Mouse (Mus musculus) limb, embryonic 12.5 days (tissue): Measurements from ENCODE around the gene Cip2a. TPM values are rescaled to one million over a fixed set of nuclear protein-coding genes. Genes with fewer than 3 reads are reported as not detected.

Experiments used
- ATAC-seq: fragments of 200-750 bp; cut with Nextera tagmentation; 2 replicates; pipeline ENCODE4 v1.8.0; 2017; ENCODE audit warnings: low read depth, moderate TSS enrichment; ENCODE audit not compliant: insufficient number of reproducible peaks, insufficient read depth, low FRiP score, low TSS enrichment
- H3K27ac ChIP-seq: fragments of 300-500 bp; sonication (generic); 2 replicates; pipeline ENCODE4 v1.5.1; 2016; ENCODE audit warnings: mild to moderate bottlenecking, moderate library complexity
- H3K27me3 ChIP-seq: fragments of 300-500 bp; sonication (generic); 2 replicates; pipeline ENCODE4 v1.6.1; 2016; ENCODE audit warnings: mild to moderate bottlenecking, moderate library complexity
- H3K36me3 ChIP-seq: fragments of 300-500 bp; sonication (generic); 2 replicates; pipeline ENCODE4 v1.6.1; 2016; ENCODE audit warnings: mild to moderate bottlenecking, moderate library complexity
- H3K4me1 ChIP-seq: fragments of 300-500 bp; sonication (generic); replicated peaks from 2 replicates; pipeline ENCODE4 v1.6.1; 2016
- H3K4me2 ChIP-seq: fragments of 300-500 bp; sonication (generic); 2 replicates; pipeline ENCODE4 v1.6.1; 2016; ENCODE audit warnings: mild to moderate bottlenecking, moderate library complexity
- H3K4me3 ChIP-seq: fragments of 300-500 bp; sonication (generic); replicated peaks from 2 replicates; pipeline ENCODE4 v1.5.1; 2016; ENCODE audit warnings: mild to moderate bottlenecking
- H3K9ac ChIP-seq: fragments of 300-500 bp; sonication (generic); replicated peaks from 2 replicates; pipeline ENCODE4 v1.6.1; 2016; ENCODE audit warnings: mild to moderate bottlenecking, moderate library complexity
- H3K9me3 ChIP-seq: fragments of 300-500 bp; sonication (generic); 2 replicates; pipeline ENCODE4 v1.6.1; 2016; ENCODE audit warnings: mild to moderate bottlenecking, moderate library complexity
- WGBS: fragments of 180-500 bp; shearing (Covaris S2); methylation state at CpG from one replicate; pipeline ENCODE4 v1.1.7; 2016; 5-methylcytosine and 5-hydroxymethylcytosine counted together
- polyA plus RNA-seq: library from polyadenylated mRNA; unstranded; fragments of >200 nt; fragmentation: Nextera tagmentation; extraction: Ambion mirVana; gene quantifications from 2 replicates; pipeline ENCODE4 v1.2.1, GENCODE M21; 2016

Cip2a gene
- 43.7 and 45.0 TPM in 2 replicates for polyA plus RNA-seq

DNA sequence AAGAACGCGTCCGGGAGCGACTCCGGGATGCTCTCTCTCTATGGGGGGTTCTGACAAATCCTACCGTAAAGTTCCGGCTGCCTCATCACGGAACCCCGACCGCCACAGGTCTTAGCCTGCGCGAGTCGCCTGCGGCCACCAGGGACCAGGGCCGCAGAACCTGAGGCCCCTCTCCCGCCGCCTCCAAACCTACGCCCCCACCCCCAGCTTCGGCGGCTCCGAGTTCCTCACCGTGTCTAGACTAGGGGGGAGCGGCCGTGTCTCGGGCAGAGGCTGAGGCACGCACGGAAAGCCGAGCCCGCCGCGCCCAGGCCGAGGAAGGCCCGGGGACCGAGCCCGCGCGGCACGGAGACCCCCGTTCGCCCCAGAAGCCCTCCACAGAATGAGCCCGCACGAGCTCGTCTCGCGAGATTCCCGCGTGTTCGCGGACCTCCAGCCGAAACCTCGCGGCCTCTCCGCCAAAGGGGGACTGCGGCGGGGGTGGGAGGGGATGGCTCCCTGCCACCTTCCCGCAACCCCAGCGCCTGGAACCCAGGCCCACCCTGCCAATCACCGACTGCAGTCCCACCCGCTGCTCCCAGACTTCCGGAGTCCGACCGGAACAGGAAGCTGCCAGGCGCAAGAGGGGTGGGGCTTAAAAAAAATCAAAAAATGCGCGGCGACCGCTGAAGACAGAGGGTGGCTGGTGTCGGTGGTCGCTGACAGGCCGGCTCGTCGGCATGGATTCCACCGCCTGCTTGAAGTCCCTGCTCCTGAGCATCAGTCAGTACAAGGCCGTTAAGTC lies at the start of gene Cip2a, which contains the start of gene Dzip3:
Gene Cip2a (plus strand): TSS at position 627 of the 784 bp plus-strand sequence.
Gene Dzip3 (minus strand): TSS at position 607 of the 784 bp plus-strand sequence.
- peak; percentile 99 for ATAC-seq

DNA sequence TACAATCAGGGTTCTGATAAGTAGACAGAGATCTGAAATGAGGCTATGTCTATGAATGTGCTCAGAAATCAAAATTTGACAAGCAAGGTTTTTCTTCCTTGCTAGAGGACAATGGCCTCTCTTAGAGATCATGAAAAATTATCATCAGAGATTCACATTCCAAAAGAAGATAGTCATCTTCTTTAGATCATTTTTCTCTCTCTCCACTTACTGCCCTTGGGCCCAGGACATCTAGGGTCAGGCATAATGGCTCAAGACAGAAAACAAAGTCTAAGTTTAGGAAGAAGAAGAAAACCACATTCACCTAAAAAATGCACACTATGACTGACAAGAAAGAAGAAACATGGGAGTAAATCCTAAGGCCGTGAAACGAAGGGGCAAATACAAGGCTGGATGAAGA lies 21.0 kb upstream of the Cip2a start:
- Histone ChIP-seq H3K27ac (no peak overlapping the region), H3K4me2 (no peak overlapping the region), H3K4me1 (no peaks in the 10 kb centered on the region), H3K4me3 (no peak overlapping the region), H3K9ac (no peak overlapping the region), H3K27me3 (no peaks in the 10 kb centered on the region), H3K36me3 (peaks cover 28% of the 10 kb centered on the region), H3K9me3 (no peaks in the 10 kb centered on the region)
- WGBS = 95% methylated on average over 2 of the region's 2 CpGs
- ATAC-seq = no peak

More for the DNA sequence above, at the start of gene Cip2a, which contains the start of gene Dzip3:
- Histone ChIP-seq H3K4me1 (peaks cover 19% of the 10 kb centered on the region), H3K27ac (peak within 1 kb of the TSS; percentile 95), H3K4me3 (peak within 1 kb of the TSS; percentile 86), H3K9ac (peak within 1 kb of the TSS; percentile 97), H3K36me3 (peaks cover 5% of the 10 kb centered on the region; the same call in 1 of the 2 replicates), H3K27me3 (no peaks in the 10 kb centered on the region), H3K4me2 (peak within 1 kb of the TSS; percentile 72), H3K9me3 (no peaks in the 10 kb centered on the region)
- under 1% methylated on average over 74 of the region's 74 CpGs for WGBS

DNA sequence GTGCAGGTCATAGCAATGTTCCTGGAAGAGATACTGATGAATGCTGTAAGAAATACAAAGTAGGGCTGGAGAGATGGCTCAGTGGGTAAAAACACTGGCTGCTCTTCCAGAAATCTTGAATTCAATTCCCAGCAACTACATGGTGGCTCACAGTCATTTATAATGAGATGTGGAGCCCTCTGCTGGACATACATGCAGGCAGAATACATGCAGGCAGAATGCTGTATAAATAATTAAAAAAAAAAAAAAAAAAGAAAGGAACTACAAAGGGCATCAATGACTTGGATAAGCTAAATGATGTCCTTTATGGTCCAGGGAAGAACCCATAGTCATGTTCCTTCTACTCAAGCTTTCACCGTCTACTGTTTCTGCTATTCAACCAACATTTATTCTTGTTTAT lies 20.4 kb upstream of the Cip2a start:
- Histone ChIP-seq H3K9me3 (no peaks in the 10 kb centered on the region), H3K27me3 (no peaks in the 10 kb centered on the region), H3K27ac (no peak overlapping the region), H3K4me2 (no peak overlapping the region), H3K9ac (no peak overlapping the region), H3K4me1 (no peaks in the 10 kb centered on the region), H3K36me3 (peaks cover 34% of the 10 kb centered on the region), H3K4me3 (no peak overlapping the region)
- WGBS = 95% methylated on average over 1 of the region's 1 CpGs
- ATAC-seq = no peak

DNA sequence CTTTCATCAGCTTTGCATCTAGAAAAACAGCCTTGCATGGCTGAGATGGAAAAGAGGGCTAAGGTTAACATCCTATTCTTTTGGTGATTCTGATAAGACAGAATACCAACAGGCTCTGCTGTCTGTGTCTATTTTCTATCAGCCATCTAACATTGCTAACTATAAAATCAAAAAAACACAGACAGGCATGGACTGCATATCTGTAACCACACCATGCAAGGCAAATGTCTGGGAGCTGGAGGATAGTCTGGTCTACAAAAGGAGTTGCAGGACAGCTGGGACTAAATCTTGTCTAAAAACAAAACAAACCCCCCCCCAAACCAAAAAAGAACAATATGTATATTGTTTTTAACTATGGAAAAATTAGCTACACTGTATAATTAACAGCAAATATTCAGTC lies 14.0 kb upstream of the Cip2a start:
- no peaks in the 10 kb centered on the region for H3K27me3 ChIP-seq
- no peak overlapping the region for H3K27ac ChIP-seq
- H3K4me3 ChIP-seq = no peak overlapping the region
- H3K9me3 ChIP-seq = no peaks in the 10 kb centered on the region
- no peaks in the 10 kb centered on the region for H3K4me1 ChIP-seq
- no peak overlapping the region for H3K9ac ChIP-seq
- no peak overlapping the region for H3K4me2 ChIP-seq
- peaks cover 37% of the 10 kb centered on the region for H3K36me3 ChIP-seq
- ATAC-seq = no peak

DNA sequence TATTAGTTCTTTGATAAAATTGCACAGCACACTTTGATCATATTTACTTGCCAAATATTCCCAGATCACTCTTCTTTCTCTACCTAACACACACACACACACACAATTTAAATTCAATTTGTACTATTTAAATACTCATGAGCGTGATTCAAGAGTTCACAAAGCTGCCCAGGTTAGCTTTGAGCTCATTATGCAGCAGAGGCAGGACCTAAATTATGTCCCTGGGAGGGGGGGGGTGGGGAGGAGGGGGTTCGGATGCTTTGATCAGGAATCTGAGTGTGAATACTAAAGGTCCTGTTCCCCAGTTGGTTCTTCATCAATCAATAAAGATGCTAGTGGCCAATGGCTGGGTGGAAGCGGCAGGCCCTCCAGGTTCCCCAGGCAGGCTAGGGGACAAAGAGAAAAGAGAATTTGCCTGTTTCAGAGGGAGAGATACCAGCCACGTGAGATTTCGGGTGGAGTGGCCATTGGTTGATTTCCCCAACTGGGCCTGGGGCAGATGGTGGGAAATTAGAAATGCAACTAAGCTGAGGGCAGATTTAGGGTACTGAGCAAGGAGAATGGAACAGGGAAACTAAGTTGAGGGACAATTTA lies 8.9 kb upstream of the Cip2a start:
- H3K9ac ChIP-seq = no peak overlapping the region
- no peak overlapping the region for H3K27ac ChIP-seq
- no peaks in the 10 kb centered on the region for H3K27me3 ChIP-seq
- 49% methylated on average over 5 of the region's 5 CpGs for WGBS
- H3K4me1 ChIP-seq = no peaks in the 10 kb centered on the region
- peaks cover 11% of the 10 kb centered on the region; the same call in 1 of the 2 replicates for H3K36me3 ChIP-seq
- no peak for ATAC-seq
- no peaks in the 10 kb centered on the region for H3K9me3 ChIP-seq
- H3K4me3 ChIP-seq = no peak overlapping the region
- no peak overlapping the region for H3K4me2 ChIP-seq

DNA sequence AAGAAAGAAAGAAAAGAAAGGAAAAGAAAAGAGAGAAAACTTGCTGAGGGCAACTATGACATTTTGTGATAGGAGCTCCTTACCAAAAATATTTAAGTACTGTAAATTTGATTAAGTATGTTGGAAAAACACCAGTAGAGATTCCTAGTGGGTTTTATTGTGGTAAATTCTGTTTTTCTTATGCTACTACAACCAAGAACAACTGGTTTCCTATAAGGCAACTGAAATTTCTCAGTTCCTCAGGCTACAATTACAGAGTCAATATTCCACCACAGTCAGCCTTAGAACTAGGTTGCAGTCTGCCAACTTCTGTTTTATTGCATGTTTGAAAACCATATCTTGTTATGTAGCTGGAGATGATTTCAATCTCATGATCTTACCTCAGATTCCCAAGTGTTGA lies 4.3 kb upstream of the Cip2a start:
- peaks cover 6% of the 10 kb centered on the region; the same call in 1 of the 2 replicates for H3K4me1 ChIP-seq
- H3K4me3 ChIP-seq = no peak overlapping the region
- H3K36me3 ChIP-seq = 0 out of 2 replicates have a peak, but pooled peaks cover 3% of the 10 kb centered on the region
- H3K4me2 ChIP-seq = no peak overlapping the region
- H3K9ac ChIP-seq = no peak overlapping the region
- no peaks in the 10 kb centered on the region for H3K9me3 ChIP-seq
- H3K27ac ChIP-seq = no peak overlapping the region
- H3K27me3 ChIP-seq = no peaks in the 10 kb centered on the region
- no peak for ATAC-seq

DNA sequence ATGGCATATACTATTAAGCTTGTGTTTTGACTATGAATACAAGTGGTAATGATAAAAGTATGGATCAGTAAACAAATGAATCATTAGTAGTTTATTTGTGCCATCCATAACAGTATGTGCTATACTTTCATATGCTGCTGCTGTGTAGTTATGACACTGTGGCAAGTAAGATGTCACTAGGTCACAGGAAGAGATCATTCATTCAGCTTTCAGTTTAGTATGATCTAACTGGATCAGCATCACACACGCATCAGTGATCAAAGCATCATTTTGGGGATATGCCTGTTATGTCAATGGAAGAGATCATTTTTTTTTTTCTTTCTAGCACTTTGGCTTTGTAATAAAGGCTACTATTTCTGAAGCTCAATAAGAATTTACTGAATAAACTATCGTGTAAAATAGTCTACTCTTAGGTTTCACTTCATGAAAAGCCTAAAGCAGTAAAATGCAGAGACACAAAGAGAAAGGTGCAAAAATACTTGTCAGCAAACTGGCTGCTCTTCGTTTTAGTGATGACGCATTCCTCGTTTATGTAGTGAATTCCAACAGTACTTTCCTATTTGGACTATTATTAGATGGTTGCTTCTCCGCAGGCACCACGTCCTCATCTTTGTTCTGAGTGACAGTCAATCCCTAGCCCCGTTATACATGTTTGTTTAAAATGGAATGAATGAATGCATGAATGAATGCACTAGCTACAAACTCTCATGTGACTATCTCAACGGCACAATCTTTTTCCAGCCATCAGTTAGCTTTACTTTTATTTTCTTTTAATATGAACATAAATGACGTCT lies 1.4 kb upstream of the Cip2a start:
- Histone ChIP-seq H3K9me3 (no peaks in the 10 kb centered on the region), H3K36me3 (0 out of 2 replicates have a peak, but pooled peaks cover 3% of the 10 kb centered on the region), H3K27me3 (no peaks in the 10 kb centered on the region), H3K4me3 (peak overlapping the region; percentile 86), H3K4me1 (peaks cover 19% of the 10 kb centered on the region), H3K27ac (no peak overlapping the region), H3K9ac (peak overlapping the region; percentile 97; the same call in 1 of the 2 replicates), H3K4me2 (peak overlapping the region; percentile 72)
- no peak for ATAC-seq
- WGBS = 59% methylated on average over 10 of the region's 10 CpGs

DNA sequence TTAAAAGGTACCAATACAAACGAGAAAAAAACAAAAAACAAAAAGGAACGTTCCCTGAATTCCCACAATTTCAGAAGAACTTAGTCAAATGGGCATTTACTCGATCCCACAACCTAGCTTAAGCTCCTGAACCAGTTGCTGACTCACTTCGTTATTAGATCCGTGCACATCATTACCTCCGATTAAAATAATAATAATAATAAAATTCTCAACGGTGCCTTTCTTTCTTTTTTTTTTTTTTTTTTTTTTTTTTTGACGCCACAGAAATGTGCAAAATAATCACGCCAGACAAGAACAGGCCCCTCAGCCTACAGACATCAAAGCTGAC lies 790 bp upstream of the Cip2a start:
- peak overlapping the region; percentile 72 for H3K4me2 ChIP-seq
- 6% methylated on average over 9 of the region's 9 CpGs for WGBS
- H3K27ac ChIP-seq = peak overlapping the region; percentile 95
- peak overlapping the region; percentile 86 for H3K4me3 ChIP-seq
- H3K9me3 ChIP-seq = no peaks in the 10 kb centered on the region
- H3K36me3 ChIP-seq = 0 out of 2 replicates have a peak, but pooled peaks cover 3% of the 10 kb centered on the region
- ATAC-seq = no peak
- H3K4me1 ChIP-seq = peaks cover 19% of the 10 kb centered on the region
- H3K9ac ChIP-seq = peak overlapping the region; percentile 97
- no peaks in the 10 kb centered on the region for H3K27me3 ChIP-seq

DNA sequence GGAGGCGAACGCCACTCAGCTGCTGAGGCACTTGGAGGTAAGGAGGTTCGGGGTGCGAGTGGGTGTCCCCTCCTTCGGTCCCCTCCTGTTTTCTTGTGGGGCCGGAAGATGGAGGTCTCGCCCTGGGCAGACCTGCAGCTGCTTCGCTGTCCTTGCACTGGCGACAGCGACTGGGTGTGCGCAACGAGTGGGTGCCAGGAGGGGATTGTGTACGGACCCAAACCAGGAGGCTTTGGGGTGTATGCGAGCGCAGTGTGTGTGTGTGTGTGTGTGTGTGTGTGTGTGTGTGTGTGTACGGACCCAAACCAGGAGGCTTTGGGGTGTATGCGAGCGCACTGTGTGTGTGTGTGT lies 333 bp downstream of the Cip2a start:
- peaks cover 19% of the 10 kb centered on the region for H3K4me1 ChIP-seq
- ATAC-seq = peak; percentile 65
- whole genome bisulfite sequencing = under 1% methylated on average over 17 of the region's 18 CpGs

DNA sequence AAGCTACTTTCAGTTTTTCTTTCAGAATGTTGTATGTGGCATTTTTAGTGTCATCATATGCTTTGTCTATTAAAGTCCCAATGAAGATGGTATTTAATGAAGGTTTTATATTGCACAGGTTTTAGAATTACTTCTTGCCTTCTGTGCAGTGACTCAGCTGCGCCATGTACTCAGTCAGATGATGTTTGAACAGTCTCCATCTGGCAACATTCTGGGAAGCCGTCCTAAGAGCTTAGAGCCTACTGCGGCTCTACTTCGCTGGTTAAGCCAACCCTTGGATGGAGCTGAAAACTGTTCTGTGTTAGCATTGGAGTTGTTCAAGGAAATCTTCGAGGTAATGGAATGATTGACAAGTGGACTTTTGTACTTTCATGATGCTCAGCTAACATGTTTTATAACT lies 10.2 kb downstream of the Cip2a start:
- H3K9me3 ChIP-seq = no peaks in the 10 kb centered on the region
- WGBS = 93% methylated on average over 5 of the region's 5 CpGs
- ATAC-seq = no peak

More for the DNA sequence above, 333 bp downstream of the Cip2a start:
- H3K4me3 ChIP-seq = peak overlapping the region; percentile 86
- no peaks in the 10 kb centered on the region for H3K27me3 ChIP-seq
- peak overlapping the region; percentile 95 for H3K27ac ChIP-seq
- H3K9ac ChIP-seq = peak overlapping the region; percentile 97
- H3K9me3 ChIP-seq = no peaks in the 10 kb centered on the region
- peaks cover 11% of the 10 kb centered on the region; the same call in 1 of the 2 replicates for H3K36me3 ChIP-seq
- H3K4me2 ChIP-seq = peak overlapping the region; percentile 72

More for the DNA sequence above, 10.2 kb downstream of the Cip2a start:
- Histone ChIP-seq H3K36me3 (peaks cover 62% of the 10 kb centered on the region), H3K9ac (no peak overlapping the region), H3K4me2 (no peak overlapping the region), H3K4me3 (no peak overlapping the region), H3K4me1 (no peaks in the 10 kb centered on the region), H3K27ac (no peak overlapping the region), H3K27me3 (no peaks in the 10 kb centered on the region)
